Mouse (Mus musculus) gastrocnemius, adult 18-20 months (tissue): Measurements from ENCODE around the gene Tef. TPM values are rescaled to one million over a fixed set of nuclear protein-coding genes. Genes with fewer than 3 reads are reported as not detected.

Experiments used
- DNase-seq: peaks from one replicate; pipeline ENCODE4 v3.0.0; 2021; ENCODE audit warnings: low spot score
- long read RNA-seq, 2 experiments: library from polyadenylated mRNA; stranded (forward); transcript quantifications; one replicate each; pipeline ENCODE4 v2.0.0; 2021
- total RNA-seq, 2 experiments: library from RNA; stranded (reverse); gene quantifications; 2 replicates each; pipeline ENCODE4 v1.2.3; 2021

The Tef gene
- 100 to 1,000 TPM; 124 to 160 TPM for total RNA-seq
- long read RNA-seq, experiment 1, full-length matches to known transcripts, result 289 of 349 reads
- long read RNA-seq, experiment 1, partial matches to known transcripts, result 51 of 349 reads
- long read RNA-seq, experiment 1, other reads (novel, unspliced or antisense), result 9 of 349 reads
- long read RNA-seq, experiment 2, full-length matches to known transcripts, result 196 of 250 reads
- long read RNA-seq, experiment 2, partial matches to known transcripts, result 50 of 250 reads
- long read RNA-seq, experiment 2, other reads (novel, unspliced or antisense), result 4 of 250 reads

DNA sequence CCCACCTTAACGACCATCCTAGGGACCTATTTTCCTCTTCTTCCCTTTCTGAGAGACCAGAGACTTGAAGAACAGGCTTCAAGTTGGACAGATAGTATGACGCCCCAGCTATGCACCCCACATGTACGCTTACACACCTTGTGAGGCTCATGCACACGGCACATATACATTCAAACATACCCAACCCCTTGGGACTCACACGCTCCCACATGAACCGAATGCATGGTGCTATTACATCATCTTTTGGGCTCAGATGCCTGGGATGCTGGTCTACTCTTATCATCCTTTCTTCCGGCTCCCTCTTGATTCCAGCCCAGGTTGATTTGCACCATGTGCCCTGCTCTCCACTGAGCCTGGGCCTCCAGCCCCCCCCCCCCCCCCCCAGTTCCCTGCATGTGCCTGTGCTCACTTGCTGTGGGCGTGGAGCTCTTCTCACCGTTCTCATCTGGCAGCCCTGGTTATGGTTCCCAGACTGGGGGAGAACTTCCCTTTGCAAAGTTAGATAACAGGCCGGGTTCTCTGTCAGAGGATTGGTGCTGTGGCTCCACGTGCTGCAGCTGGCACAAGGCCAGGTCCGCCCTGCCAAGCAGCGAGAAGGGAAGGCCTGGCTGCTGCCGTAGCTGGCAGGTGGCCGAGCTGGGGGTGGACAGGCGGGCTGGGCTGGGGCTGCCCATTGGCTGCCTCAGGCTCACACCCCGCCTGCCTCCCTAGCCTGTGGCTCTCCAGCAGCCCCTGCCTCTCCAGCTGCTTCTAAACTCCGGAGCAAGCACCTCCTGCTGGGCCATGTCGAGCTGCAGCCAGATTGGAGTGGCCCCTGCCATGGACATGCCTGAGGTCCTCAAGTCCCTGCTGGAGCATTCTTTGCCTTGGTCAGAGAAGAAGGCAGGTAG lies at the start of gene Tef:
TSS of gene Tef (plus strand) at position 421 of the 890 bp plus-strand sequence.
- DNase-seq, result peak; percentile 100

DNA sequence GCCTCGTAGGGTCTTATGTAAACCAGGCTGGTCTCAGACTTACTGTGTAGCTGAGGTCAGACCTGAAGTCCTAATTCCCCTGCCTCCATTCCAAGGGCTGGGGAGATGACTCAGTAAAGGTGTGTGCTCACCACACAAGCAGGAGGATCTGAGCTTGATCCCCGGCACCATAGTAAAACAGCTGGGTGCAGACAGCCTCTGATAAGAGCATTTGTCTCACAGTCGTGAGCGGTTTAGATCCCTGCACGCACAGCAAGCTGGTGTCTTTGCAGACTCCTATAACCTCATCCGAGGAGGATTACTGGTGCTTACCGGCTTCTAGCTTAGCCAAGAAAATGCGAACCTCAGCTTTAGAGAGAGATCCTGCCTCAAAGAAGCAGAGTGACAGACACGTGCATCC lies 48.6 kb upstream of the Tef start:
- no peak for DNase-seq

- DNase-seq, result no peak
Observed at GRCm38 (mm10) chr15:81758701-81759100, 43.5 kb upstream of the Tef start.

- DNase-seq, result no peak
Observed at GRCm38 (mm10) chr15:81759542-81759941, 42.7 kb upstream of the Tef start.

DNA sequence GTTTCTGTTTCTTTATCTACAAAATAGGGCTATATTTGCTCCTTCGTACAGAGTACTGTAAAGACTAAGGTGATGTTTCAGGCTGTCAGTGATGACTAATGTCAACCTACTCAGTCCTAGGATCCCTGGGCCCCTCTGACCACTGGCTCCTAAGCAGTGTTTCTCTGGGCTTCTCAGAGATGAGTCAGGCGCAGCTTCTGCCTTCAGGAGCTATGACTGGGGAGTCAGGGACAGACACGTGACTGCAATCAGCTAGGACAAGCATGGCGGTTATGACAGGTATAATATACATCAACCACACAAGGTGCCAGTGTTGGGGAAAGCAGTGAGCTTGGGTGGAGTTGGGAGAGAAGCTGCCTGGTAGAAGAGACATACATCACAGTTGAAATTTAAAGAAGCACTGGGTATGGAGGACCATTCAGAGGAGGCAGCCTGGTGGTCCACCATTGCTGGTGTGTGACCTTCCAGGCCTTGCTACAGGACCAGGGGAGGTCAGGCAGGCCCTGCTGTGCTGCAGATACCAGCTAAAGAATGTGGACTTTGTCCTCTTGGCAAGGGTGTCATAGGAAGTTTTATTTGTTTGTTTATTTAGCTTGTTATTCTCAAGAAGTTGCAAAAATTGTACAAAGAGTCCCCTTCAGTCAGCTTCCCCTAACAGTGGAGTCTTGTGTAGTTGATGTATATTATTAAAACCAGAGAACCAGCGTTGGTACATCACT lies 41.7 kb upstream of the Tef start:
- no peak for DNase-seq

DNA sequence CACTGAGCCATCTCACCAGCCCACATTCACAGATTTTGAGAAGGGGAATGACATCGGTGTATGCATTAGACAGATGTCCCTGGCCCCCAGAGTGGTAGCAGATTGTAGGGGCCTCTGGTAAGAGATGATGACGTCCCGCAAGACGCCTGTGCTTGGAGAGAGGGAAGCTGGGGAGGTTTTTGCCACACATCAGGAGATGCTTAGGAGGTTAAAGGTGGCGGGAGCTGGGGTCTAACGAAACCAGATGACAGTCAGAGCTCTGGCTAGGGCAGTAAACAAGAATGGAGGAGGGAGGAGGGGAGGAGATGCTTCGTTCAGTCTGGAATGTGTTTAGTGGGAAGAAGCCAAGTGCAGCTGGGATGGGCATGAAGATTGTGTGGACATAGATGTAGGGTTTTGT lies 40.8 kb upstream of the Tef start:
- DNase-seq, result no peak

- DNase-seq, result no peak
Observed at GRCm38 (mm10) chr15:81761959-81762358, 40.3 kb upstream of the Tef start.

GRCm38 (mm10) chr15:81764573-81764972 lies 37.6 kb upstream of the Tef start:
- DNase-seq, result no peak

- DNase-seq, result no peak
Observed at GRCm38 (mm10) chr15:81765651-81766050, 36.6 kb upstream of the Tef start.

- no peak for DNase-seq
Observed at GRCm38 (mm10) chr15:81766439-81766838, 35.8 kb upstream of the Tef start.

DNA sequence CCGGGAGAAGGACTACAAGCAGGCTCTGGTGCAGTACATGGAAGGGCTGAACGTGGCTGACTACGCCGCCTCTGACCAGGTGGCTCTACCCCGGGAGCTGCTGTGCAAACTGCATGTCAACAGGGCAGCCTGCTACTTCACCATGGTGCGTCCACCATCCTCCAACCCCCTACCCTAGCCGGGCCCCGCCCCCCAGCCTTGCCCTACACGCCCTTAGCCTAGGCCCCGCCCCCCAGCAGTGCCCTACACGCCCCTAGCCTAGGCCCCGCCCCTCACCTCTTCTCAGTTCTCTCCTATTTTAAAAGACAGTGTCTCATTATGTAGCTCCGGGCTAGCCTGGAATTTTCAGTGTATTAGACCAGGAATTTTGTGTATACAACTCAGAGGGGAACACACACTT lies 33.2 kb upstream of the Tef start:
- DNase-seq, result no peak

- DNase-seq, result no peak
Observed at GRCm38 (mm10) chr15:81772431-81773120, 29.6 kb upstream of the Tef start.

DNA sequence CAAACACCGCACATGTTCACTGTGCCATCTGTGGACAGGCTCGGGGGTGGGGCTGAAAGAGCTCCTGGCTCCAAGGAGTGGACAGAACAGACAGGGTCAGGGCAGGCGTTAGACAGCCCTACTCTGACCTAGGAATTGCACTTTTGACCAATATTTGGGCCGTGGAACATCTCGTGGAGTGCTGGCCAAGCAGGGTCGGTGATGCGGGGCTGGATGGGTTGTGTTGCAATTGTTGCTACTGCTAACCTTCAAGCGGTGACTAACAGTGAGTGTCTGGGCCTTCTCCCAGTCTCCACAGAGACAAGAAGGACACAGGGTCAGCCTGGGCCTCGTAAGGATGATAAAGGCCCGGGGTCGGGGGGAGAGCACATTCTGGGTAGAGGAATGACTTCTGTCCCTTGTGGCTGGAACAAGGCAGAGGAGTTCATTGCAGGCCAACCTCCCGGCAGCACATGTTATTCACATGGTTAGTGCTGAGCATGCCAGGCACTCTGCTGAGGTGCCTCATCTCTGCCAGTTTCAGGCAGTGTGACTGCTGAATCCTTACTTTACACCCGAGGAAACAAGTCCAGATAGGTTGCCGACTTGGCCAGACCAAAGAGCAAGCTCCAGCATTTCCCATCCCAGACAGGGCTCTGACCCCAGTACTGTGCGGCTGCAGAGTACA lies 27.6 kb upstream of the Tef start:
- peak; percentile 55 for DNase-seq

DNA sequence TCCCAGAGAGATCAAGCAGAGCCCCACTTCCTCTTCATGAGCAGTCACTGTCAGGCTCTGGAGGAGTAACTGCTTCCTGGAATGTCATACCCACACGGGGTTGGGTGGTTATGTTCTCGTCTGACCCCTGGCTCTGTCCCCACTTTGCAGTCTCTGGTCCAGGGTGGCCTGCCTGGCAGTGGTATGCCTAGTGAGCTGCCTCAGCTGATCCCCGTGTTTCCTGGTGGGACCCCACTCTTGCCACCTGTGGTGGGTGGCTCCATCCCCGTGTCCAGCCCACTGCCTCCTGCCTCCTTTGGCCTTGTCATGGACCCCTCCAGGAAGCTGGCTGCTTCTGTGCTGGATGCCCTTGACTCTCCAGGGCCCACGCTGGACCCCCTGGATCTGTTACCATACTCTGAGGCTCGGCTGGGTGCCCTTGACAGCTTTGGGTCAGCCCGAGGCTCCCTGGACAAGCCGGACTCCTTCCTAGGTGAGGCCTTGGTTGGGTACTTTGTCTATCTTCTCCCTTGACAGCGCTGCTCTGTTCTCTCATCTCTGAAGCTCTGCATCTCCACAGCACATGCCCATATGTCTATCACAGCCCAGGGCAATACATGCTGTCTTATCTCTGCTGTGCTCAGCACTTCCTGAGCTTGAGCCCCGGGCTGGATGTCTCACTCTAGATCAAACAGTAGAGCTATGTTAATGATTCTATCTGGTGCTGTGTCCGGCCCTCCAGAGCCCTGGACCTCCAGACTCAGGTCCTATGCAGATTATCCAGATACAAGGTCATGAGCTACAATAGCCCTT lies 25.4 kb upstream of the Tef start:
- DNase-seq, result no peak

- DNase-seq, result no peak
Observed at GRCm38 (mm10) chr15:81781816-81782215, 20.4 kb upstream of the Tef start.

DNA sequence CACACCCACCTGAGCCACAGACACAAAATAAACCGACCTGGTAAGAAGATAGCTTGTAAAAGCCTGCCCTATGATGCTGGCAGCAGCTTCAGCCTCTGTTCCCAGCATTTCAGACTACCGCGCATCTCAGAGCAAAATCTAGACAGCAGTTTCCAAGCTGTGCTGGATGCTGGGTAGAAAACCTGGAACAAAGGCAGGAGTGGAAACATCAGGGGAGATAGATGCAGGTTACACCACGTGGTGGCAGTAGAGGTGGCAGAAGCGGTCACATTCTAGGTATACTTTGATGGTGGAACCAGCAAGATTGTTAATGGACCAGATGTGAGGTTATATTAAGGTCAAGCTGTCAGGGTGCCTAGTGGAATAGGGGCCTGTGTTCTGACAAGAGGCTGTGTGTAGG lies 17.5 kb upstream of the Tef start:
- DNase-seq, result no peak

- DNase-seq, result no peak
Observed at GRCm38 (mm10) chr15:81785701-81786100, 16.5 kb upstream of the Tef start.

GRCm38 (mm10) chr15:81787525-81787924 lies 14.7 kb upstream of the Tef start:
- no peak for DNase-seq

- DNase-seq, result no peak
Observed at GRCm38 (mm10) chr15:81792444-81792843, 9.8 kb upstream of the Tef start.

GRCm38 (mm10) chr15:81796228-81796627 lies 6.0 kb upstream of the Tef start:
- peak; percentile 22 for DNase-seq
